Mouse (Mus musculus): ENCODE results near the gene Cnn2. TPM values are rescaled to one million over a fixed set of nuclear protein-coding genes. Genes with fewer than 3 reads are reported as not detected.

Gene Cnn2
- polyA plus RNA-seq, 1 experiment from 2014 or later = 401 TPM

DNA sequence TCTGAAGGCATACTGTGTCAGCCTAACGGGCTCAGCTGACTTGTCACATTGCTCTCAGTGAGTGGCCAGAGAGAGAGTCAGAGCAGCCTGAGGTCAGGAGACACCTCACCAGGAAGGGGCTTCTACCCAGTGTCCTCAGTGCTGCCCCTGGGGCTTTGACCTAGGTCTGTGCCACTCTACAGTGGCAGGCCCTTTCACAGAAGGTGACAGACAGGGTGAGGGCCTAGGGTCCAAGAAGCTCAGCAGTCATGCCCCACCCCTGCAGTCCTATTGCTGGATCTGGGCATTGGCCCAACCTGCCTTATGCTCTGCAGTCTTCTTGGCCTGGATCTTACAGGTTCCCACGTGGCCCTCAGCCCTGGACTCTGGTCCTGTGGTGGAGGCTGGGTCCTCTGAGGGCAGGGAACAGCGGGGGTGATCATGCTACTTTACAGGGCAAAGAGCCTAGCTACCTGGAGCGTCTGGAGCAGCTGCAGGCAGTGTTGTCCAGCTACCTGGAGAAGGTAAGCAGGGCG is 21.4 kb upstream of the Cnn2 start:
- ATAC-seq (ENCODE audit: low read depth) = no peak
- Histone ChIP-seq H3K36me3 (ENCODE audit: control insufficient read depth, insufficient read depth, low read length) (peaks cover 40% of the 10 kb centered on the region), H3K9ac (ENCODE audit: low read length) (no peak overlapping the region), H3K27ac (ENCODE audit: low read length) (no peak overlapping the region), H3K4me2 (ENCODE audit: low read depth, low read length) (no peak overlapping the region), H3K9me3 (ENCODE audit: control insufficient read depth, low read length) (no peaks in the 10 kb centered on the region), H3K27me3 (ENCODE audit: control insufficient read depth, insufficient read depth, low read depth, low read length) (peaks cover 16% of the 10 kb centered on the region), H3K4me1 (replicated peaks; ENCODE audit: control insufficient read depth, insufficient read depth, low read length) (peaks cover 12% of the 10 kb centered on the region), H3K4me3 (ENCODE audit: low read length) (no peak overlapping the region)
- WGBS = 90% methylated on average over 5 of the region's 5 CpGs

- H3K4me3 ChIP-seq (ENCODE audit: low read length) = no peak overlapping the region
- H3K9ac ChIP-seq (ENCODE audit: low read length) = no peak overlapping the region
- ATAC-seq (ENCODE audit: low read depth) = no peak
- peaks cover 15% of the 10 kb centered on the region for H3K4me1 ChIP-seq (replicated peaks; ENCODE audit: control insufficient read depth, insufficient read depth, low read length)
- WGBS = 62% methylated on average over 1 of the region's 1 CpGs
- H3K4me2 ChIP-seq (ENCODE audit: low read depth, low read length) = no peak overlapping the region
- H3K9me3 ChIP-seq (ENCODE audit: control insufficient read depth, low read length) = no peaks in the 10 kb centered on the region
- H3K36me3 ChIP-seq (ENCODE audit: control insufficient read depth, insufficient read depth, low read length) = peaks cover 34% of the 10 kb centered on the region
- H3K27me3 ChIP-seq (ENCODE audit: control insufficient read depth, insufficient read depth, low read depth, low read length) = peaks cover 19% of the 10 kb centered on the region
- H3K27ac ChIP-seq (ENCODE audit: low read length) = no peak overlapping the region
Measured at GRCm38 (mm10) chr10:79968181-79968580, 20.2 kb upstream of the Cnn2 start.

GRCm38 (mm10) chr10:79969124-79969568 is 19.2 kb upstream of the Cnn2 start:
- H3K9ac ChIP-seq (ENCODE audit: low read length) = no peak overlapping the region
- H3K4me1 ChIP-seq (replicated peaks; ENCODE audit: control insufficient read depth, insufficient read depth, low read length) = peaks cover 15% of the 10 kb centered on the region
- H3K4me2 ChIP-seq (ENCODE audit: low read depth, low read length) = no peak overlapping the region
- peaks cover 19% of the 10 kb centered on the region for H3K27me3 ChIP-seq (ENCODE audit: control insufficient read depth, insufficient read depth, low read depth, low read length)
- no peaks in the 10 kb centered on the region for H3K9me3 ChIP-seq (ENCODE audit: control insufficient read depth, low read length)
- no peak for ATAC-seq (ENCODE audit: low read depth)
- H3K4me3 ChIP-seq (ENCODE audit: low read length) = no peak overlapping the region
- H3K27ac ChIP-seq (ENCODE audit: low read length) = no peak overlapping the region
- H3K36me3 ChIP-seq (ENCODE audit: control insufficient read depth, insufficient read depth, low read length) = peaks cover 34% of the 10 kb centered on the region
- 12% methylated on average over 3 of the region's 3 CpGs for WGBS

GRCm38 (mm10) chr10:79970415-79971182 is 17.8 kb upstream of the Cnn2 start, which contains the start of gene Grin3b:
TSS of gene Grin3b (plus strand) at chr10:79970715.
- Histone ChIP-seq H3K4me1 (replicated peaks; ENCODE audit: control insufficient read depth, insufficient read depth, low read length) (peaks cover 15% of the 10 kb centered on the region), H3K4me2 (ENCODE audit: low read depth, low read length) (peak within 1 kb of the TSS; percentile 84), H3K9me3 (ENCODE audit: control insufficient read depth, low read length) (no peaks in the 10 kb centered on the region), H3K9ac (ENCODE audit: low read length) (peak within 1 kb of the TSS; percentile 65), H3K27ac (ENCODE audit: low read length) (no peak within 1 kb of the TSS), H3K4me3 (ENCODE audit: low read length) (peak within 1 kb of the TSS; percentile 51), H3K27me3 (ENCODE audit: control insufficient read depth, insufficient read depth, low read depth, low read length) (peaks cover 19% of the 10 kb centered on the region), H3K36me3 (ENCODE audit: control insufficient read depth, insufficient read depth, low read length) (peaks cover 25% of the 10 kb centered on the region)
- WGBS = 5% methylated on average over 46 of the region's 47 CpGs
- peak; percentile 8; the same call in 1 of the 2 replicates for ATAC-seq (ENCODE audit: low read depth)

- Histone ChIP-seq H3K4me2 (ENCODE audit: low read depth, low read length) (peak overlapping the region; percentile 84), H3K36me3 (ENCODE audit: control insufficient read depth, insufficient read depth, low read length) (peaks cover 26% of the 10 kb centered on the region), H3K4me1 (replicated peaks; ENCODE audit: control insufficient read depth, insufficient read depth, low read length) (peaks cover 15% of the 10 kb centered on the region), H3K4me3 (ENCODE audit: low read length) (peak overlapping the region; percentile 51), H3K9me3 (ENCODE audit: control insufficient read depth, low read length) (no peaks in the 10 kb centered on the region), H3K27me3 (ENCODE audit: control insufficient read depth, insufficient read depth, low read depth, low read length) (peaks cover 19% of the 10 kb centered on the region), H3K27ac (ENCODE audit: low read length) (no peak overlapping the region), H3K9ac (ENCODE audit: low read length) (peak overlapping the region; percentile 65)
- 6% methylated on average over 21 of the region's 21 CpGs for WGBS
- no peak; the same call in 1 of the 2 replicates for ATAC-seq (ENCODE audit: low read depth)
Measured at GRCm38 (mm10) chr10:79971183-79971497, 17.2 kb upstream of the Cnn2 start.

DNA sequence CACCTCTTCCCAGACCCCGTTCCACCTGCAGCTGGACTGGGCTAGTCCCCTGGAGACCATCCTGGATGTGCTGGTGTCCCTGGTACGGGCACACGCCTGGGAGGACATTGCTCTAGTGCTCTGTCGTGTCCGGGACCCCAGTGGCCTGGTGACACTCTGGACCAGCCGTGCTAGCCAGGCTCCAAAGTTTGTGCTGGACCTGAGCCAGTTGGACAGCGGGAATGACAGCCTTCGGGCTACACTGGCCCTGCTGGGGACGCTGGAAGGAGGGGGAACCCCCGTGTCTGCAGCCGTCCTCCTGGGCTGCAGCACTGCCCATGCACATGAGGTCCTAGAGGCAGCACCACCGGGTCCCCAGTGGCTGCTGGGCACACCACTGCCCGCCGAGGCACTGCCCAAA is 15.6 kb upstream of the Cnn2 start:
- H3K4me1 ChIP-seq (replicated peaks; ENCODE audit: control insufficient read depth, insufficient read depth, low read length) = peaks cover 15% of the 10 kb centered on the region
- no peak overlapping the region for H3K4me2 ChIP-seq (ENCODE audit: low read depth, low read length)
- no peak overlapping the region for H3K9ac ChIP-seq (ENCODE audit: low read length)
- ATAC-seq (ENCODE audit: low read depth) = peak; percentile 10; the same call in 1 of the 2 replicates
- no peak overlapping the region for H3K27ac ChIP-seq (ENCODE audit: low read length)
- no peak overlapping the region for H3K4me3 ChIP-seq (ENCODE audit: low read length)
- WGBS = 35% methylated on average over 14 of the region's 14 CpGs
- peaks cover 2% of the 10 kb centered on the region; the same call in 1 of the 2 replicates for H3K9me3 ChIP-seq (ENCODE audit: control insufficient read depth, low read length)
- H3K36me3 ChIP-seq (ENCODE audit: control insufficient read depth, insufficient read depth, low read length) = peaks cover 29% of the 10 kb centered on the region
- peaks cover 19% of the 10 kb centered on the region for H3K27me3 ChIP-seq (ENCODE audit: control insufficient read depth, insufficient read depth, low read depth, low read length)

- Histone ChIP-seq H3K36me3 (ENCODE audit: control insufficient read depth, insufficient read depth, low read length) (peaks cover 38% of the 10 kb centered on the region), H3K9ac (ENCODE audit: low read length) (no peak overlapping the region), H3K4me2 (ENCODE audit: low read depth, low read length) (no peak overlapping the region), H3K9me3 (ENCODE audit: control insufficient read depth, low read length) (peaks cover 2% of the 10 kb centered on the region; the same call in 1 of the 2 replicates), H3K27ac (ENCODE audit: low read length) (no peak overlapping the region), H3K4me1 (replicated peaks; ENCODE audit: control insufficient read depth, insufficient read depth, low read length) (peaks cover 13% of the 10 kb centered on the region), H3K27me3 (ENCODE audit: control insufficient read depth, insufficient read depth, low read depth, low read length) (peaks cover 19% of the 10 kb centered on the region), H3K4me3 (ENCODE audit: low read length) (no peak overlapping the region)
- 88% methylated on average over 21 of the region's 21 CpGs for WGBS
- no peak for ATAC-seq (ENCODE audit: low read depth)
Measured at GRCm38 (mm10) chr10:79974087-79974486, 14.3 kb upstream of the Cnn2 start.

DNA sequence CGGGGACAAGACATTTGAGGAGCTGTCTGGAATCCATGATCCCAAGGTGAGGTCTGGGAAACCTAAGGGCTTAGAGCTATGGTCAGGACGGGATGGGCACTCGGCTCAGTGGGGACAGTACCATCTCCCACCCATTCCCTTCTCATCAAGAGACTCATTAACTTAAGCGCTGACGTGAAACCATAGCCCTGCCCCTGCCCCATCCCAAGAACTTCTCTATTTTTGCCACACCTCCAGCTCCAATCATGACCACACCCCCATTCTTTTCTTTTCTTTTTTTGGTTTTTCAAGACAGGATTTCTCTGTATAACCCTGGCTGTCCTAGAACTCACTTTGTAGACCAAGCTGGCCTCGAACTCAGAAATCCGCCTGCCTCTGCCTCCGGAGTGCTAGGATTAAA is 13.7 kb upstream of the Cnn2 start:
- Histone ChIP-seq H3K27me3 (ENCODE audit: control insufficient read depth, insufficient read depth, low read depth, low read length) (peaks cover 19% of the 10 kb centered on the region), H3K4me3 (ENCODE audit: low read length) (no peak overlapping the region), H3K27ac (ENCODE audit: low read length) (no peak overlapping the region), H3K4me1 (replicated peaks; ENCODE audit: control insufficient read depth, insufficient read depth, low read length) (peaks cover 13% of the 10 kb centered on the region), H3K36me3 (ENCODE audit: control insufficient read depth, insufficient read depth, low read length) (peaks cover 39% of the 10 kb centered on the region), H3K4me2 (ENCODE audit: low read depth, low read length) (no peak overlapping the region), H3K9me3 (ENCODE audit: control insufficient read depth, low read length) (peaks cover 2% of the 10 kb centered on the region; the same call in 1 of the 2 replicates), H3K9ac (ENCODE audit: low read length) (no peak overlapping the region)
- WGBS = 88% methylated on average over 8 of the region's 8 CpGs
- ATAC-seq (ENCODE audit: low read depth) = no peak

DNA sequence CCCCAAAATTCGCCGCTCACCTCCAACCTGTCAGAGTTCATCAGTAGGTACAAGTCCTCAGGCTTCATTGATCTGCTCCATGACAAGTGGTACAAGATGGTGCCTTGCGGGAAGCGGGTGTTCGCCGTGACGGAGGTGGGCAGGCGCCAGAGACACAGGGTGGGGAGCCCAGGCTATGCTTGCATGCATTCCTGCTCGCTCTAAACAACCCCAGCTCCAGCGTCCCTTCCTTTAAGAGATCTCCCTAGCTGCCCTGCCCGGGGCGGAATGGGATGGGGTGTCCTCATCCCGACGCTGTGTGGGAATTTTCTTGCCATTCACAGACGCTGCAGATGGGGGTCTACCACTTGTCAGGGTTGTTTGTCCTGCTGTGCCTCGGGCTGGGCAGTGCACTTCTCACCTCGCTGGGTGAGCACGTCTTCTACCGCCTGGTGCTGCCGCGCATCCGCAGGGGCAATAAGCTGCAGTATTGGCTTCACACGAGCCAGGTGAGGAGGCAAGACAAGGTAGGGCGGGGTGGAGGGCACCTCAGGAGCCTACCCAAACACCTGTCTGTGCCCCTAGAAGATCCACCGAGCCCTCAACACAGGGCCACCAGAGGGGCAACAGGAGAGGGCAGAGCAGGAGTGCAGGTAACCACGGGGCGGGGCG is 12.2 kb upstream of the Cnn2 start:
- no peak overlapping the region for H3K27ac ChIP-seq (ENCODE audit: low read length)
- H3K9me3 ChIP-seq (ENCODE audit: control insufficient read depth, low read length) = peaks cover 2% of the 10 kb centered on the region; the same call in 1 of the 2 replicates
- H3K27me3 ChIP-seq (ENCODE audit: control insufficient read depth, insufficient read depth, low read depth, low read length) = peaks cover 11% of the 10 kb centered on the region
- 87% methylated on average over 28 of the region's 28 CpGs for WGBS
- H3K36me3 ChIP-seq (ENCODE audit: control insufficient read depth, insufficient read depth, low read length) = peaks cover 41% of the 10 kb centered on the region
- peaks cover 4% of the 10 kb centered on the region for H3K4me1 ChIP-seq (replicated peaks; ENCODE audit: control insufficient read depth, insufficient read depth, low read length)
- no peak for ATAC-seq (ENCODE audit: low read depth)
- H3K4me3 ChIP-seq (ENCODE audit: low read length) = no peak overlapping the region
- no peak overlapping the region for H3K4me2 ChIP-seq (ENCODE audit: low read depth, low read length)
- H3K9ac ChIP-seq (ENCODE audit: low read length) = no peak overlapping the region
